Mouse (Mus musculus) limb, embryonic 10.5 days (tissue): Measurements from ENCODE around the gene Rpl26. TPM values are rescaled to one million over a fixed set of nuclear protein-coding genes. Genes with fewer than 3 reads are reported as not detected.

Source experiments
- polyA plus RNA-seq: library from polyadenylated mRNA; unstranded; fragments of >200 nt; fragmentation: Nextera tagmentation; extraction: Ambion mirVana; gene quantifications from 2 replicates; pipeline ENCODE4 v1.2.1, GENCODE M21; 2016

Gene Rpl26
- polyA plus RNA-seq, 1 experiment from 2014 or later = 1,058 TPM

Other genes with a start within 250 kb of the Rpl26 start
- gene Myh10, start 210.0 kb upstream of the Rpl26 start, polyA plus RNA-seq = 138 and 176 TPM in 2 replicates
- gene Ndel1, start 29.7 kb upstream of the Rpl26 start, polyA plus RNA-seq = 52.6 and 61.8 TPM in 2 replicates
- 0.04 and 0.09 TPM in 2 replicates for gene Rnf222, start 13.0 kb upstream of the Rpl26 start, polyA plus RNA-seq
- not detected in 2 replicates for gene Odf4, start 25.5 kb downstream of the Rpl26 start, polyA plus RNA-seq
- 8.0 and 9.0 TPM in 2 replicates for gene Arhgef15, start 55.9 kb downstream of the Rpl26 start, polyA plus RNA-seq
- 2.4 and 3.2 TPM in 2 replicates for gene Slc25a35, start 66.5 kb downstream of the Rpl26 start, polyA plus RNA-seq
- gene Rangrf, start 73.6 kb downstream of the Rpl26 start, polyA plus RNA-seq = 88.6 and 115 TPM in 2 replicates
- 66.5 and 70.0 TPM in 2 replicates for gene Pfas, start 106.9 kb downstream of the Rpl26 start, polyA plus RNA-seq
- gene Ctc1, start 114.3 kb downstream of the Rpl26 start, polyA plus RNA-seq = 103 and 104 TPM in 2 replicates
- gene Aurkb, start 144.1 kb downstream of the Rpl26 start, polyA plus RNA-seq = 214 and 217 TPM in 2 replicates
- 5.3 and 6.0 TPM in 2 replicates for gene Borcs6, start 158.1 kb downstream of the Rpl26 start, polyA plus RNA-seq
- 35.8 and 38.6 TPM in 2 replicates for gene Tmem107, start 169.2 kb downstream of the Rpl26 start, polyA plus RNA-seq
- 51.1 and 72.1 TPM in 2 replicates for gene Vamp2, start 186.9 kb downstream of the Rpl26 start, polyA plus RNA-seq
- gene Per1, start 193.6 kb downstream of the Rpl26 start, polyA plus RNA-seq = 10.3 and 10.8 TPM in 2 replicates
- 0.53 and 0.90 TPM in 2 replicates for gene Hes7, start 218.8 kb downstream of the Rpl26 start, polyA plus RNA-seq
- 0.15 and 0.29 TPM in 2 replicates for gene 9130213A22Rik, start 221.0 kb downstream of the Rpl26 start, polyA plus RNA-seq
- 0.28 and 0.39 TPM in 2 replicates for gene Aloxe3, start 224.3 kb downstream of the Rpl26 start, polyA plus RNA-seq